Mouse (Mus musculus) forebrain, postnatal 0 days (tissue): ENCODE measurements at regions not wholly inside any gene's neighbourhood (a gene's known extent, or its start where the extent isn't known, plus 50 kb on each side); places are given as distances from the start of the nearest gene placed in this dataset.

Experiments
- ATAC-seq: fragments of 200-750 bp; cut with Nextera tagmentation; 2 replicates; pipeline ENCODE4 v1.8.0; 2017; ENCODE audit warnings: mild to moderate bottlenecking, moderate library complexity
- DNase-seq: peaks from one replicate; pipeline ENCODE4 v3.0.0-alpha.2; 2015
- H3K27ac ChIP-seq: fragments of 300-500 bp; sonication (generic); 2 replicates; pipeline ENCODE4 v1.5.1; 2014; ENCODE audit warnings: low read depth, mild to moderate bottlenecking, antibody characterized with exemption, low read length, moderate library complexity, mixed read lengths
- H3K27me3 ChIP-seq: fragments of 300-500 bp; sonication (generic); 2 replicates; pipeline ENCODE4 v1.6.1; 2014; ENCODE audit warnings: mild to moderate bottlenecking, low read length, mixed read lengths; ENCODE audit not compliant: insufficient read depth
- H3K36me3 ChIP-seq: fragments of 300-500 bp; sonication (generic); 2 replicates; pipeline ENCODE4 v1.6.1; 2014; ENCODE audit warnings: mild to moderate bottlenecking, moderate library complexity; ENCODE audit not compliant: insufficient read depth
- H3K4me1 ChIP-seq: fragments of 300-500 bp; sonication (generic); 2 replicates; pipeline ENCODE4 v1.6.1; 2014; ENCODE audit warnings: antibody characterized with exemption; ENCODE audit not compliant: insufficient read depth
- H3K4me2 ChIP-seq: fragments of 300-500 bp; sonication (generic); 2 replicates; pipeline ENCODE4 v1.6.1; 2014; ENCODE audit warnings: low read depth, mild to moderate bottlenecking, moderate library complexity
- H3K4me3 ChIP-seq: fragments of 300-500 bp; sonication (generic); 2 replicates; pipeline ENCODE4 v1.5.1; 2014; ENCODE audit warnings: low read depth, low read length, mixed read lengths
- H3K9ac ChIP-seq: fragments of 300-500 bp; sonication (generic); 2 replicates; pipeline ENCODE4 v1.6.1; 2014; ENCODE audit warnings: mild to moderate bottlenecking
- H3K9me3 ChIP-seq: fragments of 300-500 bp; sonication (generic); 2 replicates; pipeline ENCODE4 v1.6.1; 2016; ENCODE audit warnings: low read length
- CTCF ChIP-seq: sonication (generic); IDR thresholded peaks from 2 replicates; pipeline ENCODE4 v1.5.1; 2016; ENCODE audit warnings: antibody characterized with exemption, control low read depth, low read depth
- WGBS: fragments of 180-500 bp; shearing (Covaris S2); extraction: QIAGEN DNeasy Blood & Tissue Kit; methylation state at CpG from one replicate; pipeline ENCODE4 v1.1.7; 2014; 5-methylcytosine and 5-hydroxymethylcytosine counted together

- WGBS, result 78% methylated on average over 7 of the region's 7 CpGs
- Histone ChIP-seq H3K27ac (no peak overlapping the region), H3K27me3 (no peaks in the 10 kb centered on the region), H3K4me1 (no peaks in the 10 kb centered on the region), H3K9me3 (no peaks in the 10 kb centered on the region), H3K9ac (no peak overlapping the region), H3K4me3 (no peak overlapping the region), H3K4me2 (no peak overlapping the region), H3K36me3 (no peaks in the 10 kb centered on the region)
- no peak for TF ChIP-seq CTCF
- ATAC-seq, result no peak
- no peak for DNase-seq
Measured at GRCm38 (mm10) chr3:50603182-50603581, 159.8 kb upstream of the Slc7a11 start.

GRCm38 (mm10) chr3:50595732-50596131 lies 152.3 kb upstream of the Slc7a11 start:
- Histone ChIP-seq H3K4me2 (no peak overlapping the region), H3K36me3 (no peaks in the 10 kb centered on the region), H3K27me3 (no peaks in the 10 kb centered on the region), H3K9me3 (0 out of 2 replicates have a peak, but pooled peaks cover 11% of the 10 kb centered on the region), H3K27ac (no peak overlapping the region), H3K9ac (no peak overlapping the region), H3K4me1 (no peaks in the 10 kb centered on the region), H3K4me3 (no peak overlapping the region)
- ATAC-seq (no peak), DNase-seq (no peak)
- no peak for TF ChIP-seq CTCF
- 98% methylated on average over 1 of the region's 1 CpGs for WGBS

GRCm38 (mm10) chr3:50584323-50584722 lies 140.9 kb upstream of the Slc7a11 start:
- no peak for ATAC-seq
- WGBS, result 98% methylated on average over 1 of the region's 1 CpGs

GRCm38 (mm10) chr3:50583475-50583874 lies 140.1 kb upstream of the Slc7a11 start:
- WGBS, result 75% methylated on average over 6 of the region's 6 CpGs
- Histone ChIP-seq H3K36me3 (no peaks in the 10 kb centered on the region), H3K4me2 (no peak overlapping the region), H3K4me3 (no peak overlapping the region), H3K27me3 (no peaks in the 10 kb centered on the region), H3K9ac (no peak overlapping the region), H3K27ac (no peak overlapping the region), H3K4me1 (no peaks in the 10 kb centered on the region), H3K9me3 (no peaks in the 10 kb centered on the region)
- no peak for TF ChIP-seq CTCF
- DNase-seq (no peak), ATAC-seq (no peak)

More at GRCm38 (mm10) chr3:50584323-50584722, 140.9 kb upstream of the Slc7a11 start:
- Histone ChIP-seq H3K4me1 (no peaks in the 10 kb centered on the region), H3K36me3 (no peaks in the 10 kb centered on the region), H3K4me2 (no peak overlapping the region), H3K27ac (no peak overlapping the region), H3K27me3 (no peaks in the 10 kb centered on the region), H3K4me3 (no peak overlapping the region), H3K9me3 (no peaks in the 10 kb centered on the region), H3K9ac (no peak overlapping the region)
- DNase-seq, result no peak
- no peak for TF ChIP-seq CTCF

- DNase-seq, result no peak
- no peak overlapping the region for H3K4me3 ChIP-seq
- H3K27me3 ChIP-seq, result no peaks in the 10 kb centered on the region
- no peaks in the 10 kb centered on the region for H3K9me3 ChIP-seq
- TF ChIP-seq CTCF, result no peak
- ATAC-seq, result no peak
- H3K27ac ChIP-seq, result no peak overlapping the region
- H3K36me3 ChIP-seq, result no peaks in the 10 kb centered on the region
- WGBS, result 98% methylated on average over 9 of the region's 9 CpGs
- no peak overlapping the region for H3K9ac ChIP-seq
- no peak overlapping the region for H3K4me2 ChIP-seq
- no peaks in the 10 kb centered on the region for H3K4me1 ChIP-seq
Measured at GRCm38 (mm10) chr3:50574388-50574787, 131.0 kb upstream of the Slc7a11 start.

GRCm38 (mm10) chr3:50570027-50570426 lies 126.6 kb upstream of the Slc7a11 start:
- H3K36me3 ChIP-seq, result no peaks in the 10 kb centered on the region
- H3K9ac ChIP-seq, result no peak overlapping the region
- no peak for TF ChIP-seq CTCF
- ATAC-seq (no peak), DNase-seq (no peak)
- H3K4me2 ChIP-seq, result no peak overlapping the region
- H3K9me3 ChIP-seq, result no peaks in the 10 kb centered on the region
- no peak overlapping the region for H3K27ac ChIP-seq
- no peak overlapping the region for H3K4me3 ChIP-seq
- H3K27me3 ChIP-seq, result no peaks in the 10 kb centered on the region
- no peaks in the 10 kb centered on the region for H3K4me1 ChIP-seq

GRCm38 (mm10) chr3:50569565-50569964 lies 126.2 kb upstream of the Slc7a11 start:
- H3K4me2 ChIP-seq, result no peak overlapping the region
- H3K9ac ChIP-seq, result no peak overlapping the region
- no peak; the same call in 1 of the 2 replicates for ATAC-seq
- no peak overlapping the region for H3K27ac ChIP-seq
- peak; percentile 53 for DNase-seq
- no peaks in the 10 kb centered on the region for H3K27me3 ChIP-seq
- WGBS, result 86% methylated on average over 10 of the region's 10 CpGs
- H3K36me3 ChIP-seq, result no peaks in the 10 kb centered on the region
- H3K4me3 ChIP-seq, result no peak overlapping the region
- H3K4me1 ChIP-seq, result no peaks in the 10 kb centered on the region
- no peak for TF ChIP-seq CTCF
- H3K9me3 ChIP-seq, result no peaks in the 10 kb centered on the region

- Histone ChIP-seq H3K4me3 (no peak overlapping the region), H3K4me2 (no peak overlapping the region), H3K27ac (no peak overlapping the region), H3K4me1 (no peaks in the 10 kb centered on the region), H3K27me3 (no peaks in the 10 kb centered on the region), H3K9me3 (no peaks in the 10 kb centered on the region), H3K9ac (no peak overlapping the region), H3K36me3 (no peaks in the 10 kb centered on the region)
- no peak for TF ChIP-seq CTCF
- DNase-seq (no peak), ATAC-seq (no peak)
- WGBS, result 58% methylated on average over 1 of the region's 1 CpGs
Measured at GRCm38 (mm10) chr3:50554150-50554549, 110.7 kb upstream of the Slc7a11 start.
